Mouse (Mus musculus) intestine, embryonic 16.5 days (tissue): ENCODE measurements around the gene Trim54. TPM values are rescaled to one million over a fixed set of nuclear protein-coding genes. Genes with fewer than 3 reads are reported as not detected.

Source experiments
- ATAC-seq: fragments of 200-750 bp; cut with Nextera tagmentation; 2 replicates; pipeline ENCODE4 v1.8.0; 2017; ENCODE audit warnings: moderate TSS enrichment, moderate library complexity
- H3K27ac ChIP-seq: fragments of 300-500 bp; sonication (generic); 2 replicates; pipeline ENCODE4 v1.5.1; 2014; ENCODE audit warnings: mild to moderate bottlenecking, low read length
- H3K27me3 ChIP-seq: fragments of 300-500 bp; sonication (generic); replicated peaks from 2 replicates; pipeline ENCODE4 v1.6.1; 2014; ENCODE audit warnings: low read length, control low read depth, mixed read lengths; ENCODE audit not compliant: control insufficient read depth, insufficient read depth
- H3K36me3 ChIP-seq: fragments of 300-500 bp; sonication (generic); 2 replicates; pipeline ENCODE4 v1.6.1; 2014; ENCODE audit warnings: low read length, control low read depth; ENCODE audit not compliant: control insufficient read depth, insufficient read depth
- H3K4me1 ChIP-seq: fragments of 300-500 bp; sonication (generic); 2 replicates; pipeline ENCODE4 v1.6.1; 2014; ENCODE audit warnings: low read length, control low read depth, mixed read lengths; ENCODE audit not compliant: control insufficient read depth, insufficient read depth
- H3K4me2 ChIP-seq: fragments of 300-500 bp; sonication (generic); 2 replicates; pipeline ENCODE4 v1.6.1; 2014; ENCODE audit warnings: low read depth, low read length, control low read depth
- H3K4me3 ChIP-seq: fragments of 300-500 bp; sonication (generic); 2 replicates; pipeline ENCODE4 v1.5.1; 2014; ENCODE audit warnings: mild to moderate bottlenecking, low read length
- H3K9ac ChIP-seq: fragments of 300-500 bp; sonication (generic); 2 replicates; pipeline ENCODE4 v1.6.1; 2014; ENCODE audit warnings: low read depth, low read length
- H3K9me3 ChIP-seq: fragments of 300-500 bp; sonication (generic); 2 replicates; pipeline ENCODE4 v1.6.1; 2016; ENCODE audit warnings: low read length, control low read depth; ENCODE audit not compliant: control insufficient read depth
- WGBS: fragments of 180-500 bp; shearing (Covaris S2); extraction: QIAGEN DNeasy Blood & Tissue Kit; methylation state at CpG from one replicate; pipeline ENCODE4 v1.1.7; 2014; 5-methylcytosine and 5-hydroxymethylcytosine counted together
- polyA plus RNA-seq: library from polyadenylated mRNA; unstranded; fragments of >200 nt; fragmentation: Nextera tagmentation; extraction: Ambion mirVana; gene quantifications from 2 replicates; pipeline ENCODE4 v1.2.1, GENCODE M21; 2015

Trim54 gene
- polyA plus RNA-seq, 1 experiment from 2014 or later = not detected

DNA sequence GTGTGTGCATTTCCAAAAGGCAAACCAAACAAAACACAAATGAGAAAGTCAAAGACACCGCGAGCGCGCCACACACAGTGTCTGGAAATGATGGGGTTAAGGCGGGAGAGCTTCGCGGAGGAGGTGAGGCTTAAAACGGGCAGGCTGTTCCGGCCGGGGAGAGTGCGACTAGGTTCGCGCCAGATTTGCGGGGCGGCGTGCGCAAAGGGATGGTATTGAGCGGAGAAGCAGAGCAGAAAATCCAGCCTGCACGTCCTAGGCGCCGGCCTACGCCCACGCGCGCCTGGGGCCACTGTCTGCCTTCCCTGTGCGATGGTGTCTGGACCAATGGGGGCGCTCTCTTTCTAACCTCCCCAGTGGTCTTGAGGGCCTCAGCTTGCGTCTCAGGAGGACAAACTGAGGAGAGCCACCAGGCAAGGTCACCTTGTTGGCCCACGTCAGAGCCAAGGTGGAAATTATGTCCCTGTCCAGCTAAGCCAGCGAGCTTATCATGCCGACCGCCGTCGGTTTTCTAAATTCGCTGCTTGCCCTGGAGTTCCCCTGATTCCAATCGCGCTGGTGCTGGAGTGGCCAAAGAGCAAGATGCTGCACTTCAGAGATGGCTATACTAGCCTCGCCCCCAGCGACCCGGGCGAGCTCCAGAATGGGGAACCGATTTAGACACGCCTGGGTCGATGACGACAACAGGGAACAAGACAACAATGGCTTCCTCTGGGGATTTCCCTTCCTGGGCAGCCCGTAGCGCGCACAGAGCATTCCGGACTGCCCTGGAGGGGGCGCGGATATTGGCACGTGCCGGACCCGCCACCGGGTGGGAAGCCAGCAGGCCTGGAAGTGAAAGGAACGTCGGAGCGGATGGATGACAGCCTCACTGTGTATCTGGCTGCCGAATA is 21.5 kb upstream of the Trim54 start:
- Histone ChIP-seq H3K4me3 (peak overlapping the region; percentile 37), H3K4me1 (peaks cover 31% of the 10 kb centered on the region), H3K27ac (no peak overlapping the region), H3K4me2 (peak overlapping the region; percentile 88), H3K36me3 (no peaks in the 10 kb centered on the region; the same call in 1 of the 2 replicates), H3K9me3 (no peaks in the 10 kb centered on the region), H3K27me3 (peaks cover 85% of the 10 kb centered on the region), H3K9ac (0 out of 2 replicates have a peak overlapping the region, but pooled peaks have one; percentile 33)
- under 1% methylated on average over 59 of the region's 59 CpGs for WGBS
- ATAC-seq = peak; percentile 34

DNA sequence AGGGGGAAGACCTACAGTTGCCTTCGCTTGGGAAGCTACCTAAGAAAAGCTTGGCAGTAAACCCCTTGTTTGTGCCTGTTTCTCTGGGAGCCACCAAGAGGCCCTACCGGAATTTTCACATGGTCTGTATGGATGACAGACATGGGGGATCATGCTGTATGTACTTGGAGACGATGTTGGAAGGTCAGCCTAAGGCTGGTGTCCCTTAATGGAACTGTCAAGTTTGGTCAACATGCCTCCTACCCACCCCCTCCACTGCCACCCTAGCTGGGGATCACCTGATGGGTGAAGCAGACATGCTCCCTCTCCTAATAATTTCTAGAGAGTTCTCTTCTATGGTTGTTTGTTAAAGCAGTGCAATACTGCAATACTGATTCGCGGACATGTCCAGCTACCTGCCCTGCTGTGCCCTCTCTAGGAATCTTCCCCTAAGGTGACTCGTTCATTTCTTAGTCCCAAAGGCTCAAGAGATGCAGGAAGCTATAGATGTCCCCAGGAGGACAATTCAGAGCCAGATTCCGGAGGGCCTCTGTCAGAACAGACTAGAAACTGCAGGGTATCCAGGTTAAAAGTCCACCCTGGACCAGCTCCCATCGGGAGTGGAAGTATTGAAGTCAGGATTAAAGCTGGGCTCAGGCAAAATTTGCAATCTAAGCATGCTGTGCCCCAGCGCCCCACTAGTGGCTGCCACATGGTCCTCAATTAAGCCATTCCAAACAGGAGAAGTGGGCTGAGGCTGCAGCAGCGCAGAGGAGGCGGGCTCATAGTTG is 20.6 kb upstream of the Trim54 start:
- peak overlapping the region; percentile 88 for H3K4me2 ChIP-seq
- 0 out of 2 replicates have a peak overlapping the region, but pooled peaks have one; percentile 2 for H3K9ac ChIP-seq
- no peaks in the 10 kb centered on the region; the same call in 1 of the 2 replicates for H3K36me3 ChIP-seq
- H3K27me3 ChIP-seq = peaks cover 77% of the 10 kb centered on the region
- H3K4me1 ChIP-seq = peaks cover 31% of the 10 kb centered on the region
- WGBS = 28% methylated on average over 11 of the region's 11 CpGs
- no peaks in the 10 kb centered on the region for H3K9me3 ChIP-seq
- H3K27ac ChIP-seq = no peak overlapping the region
- ATAC-seq = no peak
- H3K4me3 ChIP-seq = peak overlapping the region; percentile 37

GRCm38 (mm10) chr5:31105814-31106335 is 10.6 kb upstream of the Trim54 start, which contains the start of gene Dnajc5g:
Gene Dnajc5g, plus strand, starts transcription at chr5:31106285.
- H3K4me2 ChIP-seq = no peak within 1 kb of the TSS

DNA sequence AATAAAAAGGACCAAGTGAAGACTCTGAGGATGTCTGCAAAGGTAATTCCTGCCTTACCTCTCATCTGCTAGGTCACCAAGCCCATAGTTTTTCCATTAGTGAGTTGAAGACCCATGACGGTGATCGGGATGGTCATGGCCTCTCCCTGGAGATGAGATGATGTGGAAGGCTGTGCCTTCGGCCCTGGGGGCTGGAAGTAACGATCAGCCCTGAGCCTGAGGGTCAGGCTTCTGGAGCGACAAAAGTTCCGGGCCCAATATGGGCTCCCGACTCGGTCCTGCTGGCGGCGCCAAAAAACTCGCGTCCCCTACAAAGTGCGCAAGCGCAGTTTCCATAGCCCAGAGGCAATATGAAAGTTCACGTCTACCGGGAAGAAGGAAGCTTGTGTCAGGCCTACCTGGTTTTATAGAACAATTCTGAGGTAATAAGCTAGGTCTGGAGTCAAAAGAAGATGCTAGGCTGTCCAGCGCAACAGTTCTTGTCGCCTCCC is 8.5 kb upstream of the Trim54 start, which contains the start of gene Slc30a3:
Gene Slc30a3 (minus strand): TSS at position 238 of the 491 bp plus-strand sequence.
- Histone ChIP-seq H3K4me3 (no peak within 1 kb of the TSS), H3K27me3 (no peaks in the 10 kb centered on the region; the same call in 1 of the 2 replicates), H3K9me3 (no peaks in the 10 kb centered on the region), H3K27ac (no peak within 1 kb of the TSS), H3K9ac (no peak within 1 kb of the TSS), H3K36me3 (no peaks in the 10 kb centered on the region), H3K4me1 (no peaks in the 10 kb centered on the region), H3K4me2 (no peak within 1 kb of the TSS)
- no peak for ATAC-seq
- WGBS = 91% methylated on average over 18 of the region's 18 CpGs

More at GRCm38 (mm10) chr5:31105814-31106335, 10.6 kb upstream of the Trim54 start, which contains the start of gene Dnajc5g:
- Histone ChIP-seq H3K9ac (no peak within 1 kb of the TSS), H3K9me3 (no peaks in the 10 kb centered on the region), H3K4me3 (no peak within 1 kb of the TSS), H3K36me3 (no peaks in the 10 kb centered on the region), H3K27ac (no peak within 1 kb of the TSS), H3K27me3 (no peaks in the 10 kb centered on the region; the same call in 1 of the 2 replicates), H3K4me1 (no peaks in the 10 kb centered on the region)
- ATAC-seq = no peak
- 87% methylated on average over 9 of the region's 9 CpGs for WGBS

DNA sequence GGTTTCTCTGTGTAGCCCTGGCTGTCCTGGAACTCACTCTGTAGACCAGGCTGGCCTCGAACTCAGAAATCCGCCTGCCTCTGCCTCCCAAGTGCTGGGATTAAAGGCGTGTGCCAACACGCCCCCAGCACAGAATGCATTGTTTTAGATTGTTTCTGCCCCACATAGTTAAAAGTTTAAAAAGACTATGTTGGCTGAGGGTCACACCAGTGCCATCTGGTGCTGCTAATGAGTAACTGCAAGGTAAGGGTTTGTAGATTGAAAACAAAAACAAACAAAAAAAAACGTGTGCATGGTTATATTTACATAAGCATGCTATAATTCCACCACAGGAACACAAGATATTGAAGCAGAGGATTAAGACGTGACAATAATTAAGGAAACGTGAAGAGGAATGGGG is 5.7 kb upstream of the Trim54 start:
- Histone ChIP-seq H3K4me1 (no peaks in the 10 kb centered on the region), H3K36me3 (no peaks in the 10 kb centered on the region), H3K9ac (no peak overlapping the region), H3K27ac (no peak overlapping the region), H3K4me2 (no peak overlapping the region), H3K27me3 (no peaks in the 10 kb centered on the region), H3K4me3 (no peak overlapping the region), H3K9me3 (peaks cover 4% of the 10 kb centered on the region; the same call in 1 of the 2 replicates)
- no peak for ATAC-seq
- WGBS = 31% methylated on average over 7 of the region's 7 CpGs

- 31% methylated on average over 10 of the region's 10 CpGs for WGBS
- H3K4me1 ChIP-seq = no peaks in the 10 kb centered on the region
- H3K27me3 ChIP-seq = 0 out of 2 replicates have a peak, but pooled peaks cover 3% of the 10 kb centered on the region
Observed at GRCm38 (mm10) chr5:31116912-31117311, 400 bp downstream of the Trim54 start.

DNA sequence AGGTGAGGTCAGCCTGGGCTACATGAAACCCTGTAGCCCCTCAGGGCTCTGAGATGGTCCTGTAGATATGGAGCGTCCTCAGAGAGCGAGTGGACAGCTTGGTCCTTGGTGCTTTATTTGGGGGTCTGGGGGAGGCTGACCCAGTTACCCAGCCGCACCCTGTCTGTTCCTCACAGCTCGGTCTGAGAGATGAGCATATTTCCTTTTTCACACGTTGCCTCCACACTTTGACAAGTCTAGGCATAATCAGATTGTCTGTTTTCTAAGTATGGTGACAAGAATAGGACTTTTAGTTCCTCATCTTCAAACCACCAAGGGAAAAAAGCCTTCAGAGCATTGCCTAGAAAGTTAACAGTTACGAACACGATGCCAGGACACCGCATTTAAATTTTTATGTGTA is 4.6 kb downstream of the Trim54 start:
- Histone ChIP-seq H3K4me2 (no peak overlapping the region), H3K27me3 (0 out of 2 replicates have a peak, but pooled peaks cover 3% of the 10 kb centered on the region), H3K9ac (no peak overlapping the region), H3K36me3 (no peaks in the 10 kb centered on the region), H3K4me3 (no peak overlapping the region), H3K4me1 (no peaks in the 10 kb centered on the region), H3K27ac (no peak overlapping the region), H3K9me3 (no peaks in the 10 kb centered on the region)
- ATAC-seq = no peak
- WGBS = 81% methylated on average over 8 of the region's 8 CpGs

More at GRCm38 (mm10) chr5:31116912-31117311, 400 bp downstream of the Trim54 start:
- Histone ChIP-seq H3K9me3 (peaks cover 4% of the 10 kb centered on the region; the same call in 1 of the 2 replicates), H3K27ac (no peak overlapping the region), H3K4me3 (no peak overlapping the region), H3K9ac (no peak overlapping the region), H3K36me3 (no peaks in the 10 kb centered on the region), H3K4me2 (no peak overlapping the region)
- ATAC-seq = no peak

DNA sequence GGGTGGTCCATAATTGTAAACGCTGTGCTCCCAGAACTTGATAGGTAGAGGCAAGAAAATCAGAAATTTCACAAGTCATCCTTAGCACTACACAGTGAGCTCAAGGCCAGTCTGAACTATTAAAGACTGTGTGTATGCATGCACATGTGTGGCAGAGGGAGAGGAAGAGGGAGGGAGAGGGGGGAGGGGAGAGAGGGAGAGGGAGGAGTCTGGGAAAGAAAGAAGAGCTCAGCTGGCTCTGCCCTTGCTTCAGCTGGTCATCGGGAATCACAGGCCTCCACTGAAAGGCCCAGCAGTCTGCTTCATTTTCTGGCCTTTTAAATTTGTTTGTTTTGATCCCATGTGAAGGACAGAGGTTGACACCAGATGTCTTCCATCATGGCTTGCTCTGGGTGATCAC is 7.0 kb downstream of the Trim54 start:
- Histone ChIP-seq H3K27ac (no peak overlapping the region), H3K27me3 (no peaks in the 10 kb centered on the region), H3K4me2 (no peak overlapping the region), H3K9me3 (no peaks in the 10 kb centered on the region), H3K4me3 (no peak overlapping the region), H3K9ac (no peak overlapping the region), H3K4me1 (no peaks in the 10 kb centered on the region), H3K36me3 (no peaks in the 10 kb centered on the region)
- no peak for ATAC-seq
- WGBS = 47% methylated on average over 2 of the region's 2 CpGs
